Mouse (Mus musculus): ENCODE results near the gene Nfix. TPM values are rescaled to one million over a fixed set of nuclear protein-coding genes. Genes with fewer than 3 reads are reported as not detected.
"Not testable (repeated sequence)": the region's sequence is repeated elsewhere in the genome, so short reads cannot be mapped to it uniquely, and the experiment has no call there.

Gene Nfix
- total RNA-seq, 1 experiment from 2014 or later = 26.3 TPM

DNA sequence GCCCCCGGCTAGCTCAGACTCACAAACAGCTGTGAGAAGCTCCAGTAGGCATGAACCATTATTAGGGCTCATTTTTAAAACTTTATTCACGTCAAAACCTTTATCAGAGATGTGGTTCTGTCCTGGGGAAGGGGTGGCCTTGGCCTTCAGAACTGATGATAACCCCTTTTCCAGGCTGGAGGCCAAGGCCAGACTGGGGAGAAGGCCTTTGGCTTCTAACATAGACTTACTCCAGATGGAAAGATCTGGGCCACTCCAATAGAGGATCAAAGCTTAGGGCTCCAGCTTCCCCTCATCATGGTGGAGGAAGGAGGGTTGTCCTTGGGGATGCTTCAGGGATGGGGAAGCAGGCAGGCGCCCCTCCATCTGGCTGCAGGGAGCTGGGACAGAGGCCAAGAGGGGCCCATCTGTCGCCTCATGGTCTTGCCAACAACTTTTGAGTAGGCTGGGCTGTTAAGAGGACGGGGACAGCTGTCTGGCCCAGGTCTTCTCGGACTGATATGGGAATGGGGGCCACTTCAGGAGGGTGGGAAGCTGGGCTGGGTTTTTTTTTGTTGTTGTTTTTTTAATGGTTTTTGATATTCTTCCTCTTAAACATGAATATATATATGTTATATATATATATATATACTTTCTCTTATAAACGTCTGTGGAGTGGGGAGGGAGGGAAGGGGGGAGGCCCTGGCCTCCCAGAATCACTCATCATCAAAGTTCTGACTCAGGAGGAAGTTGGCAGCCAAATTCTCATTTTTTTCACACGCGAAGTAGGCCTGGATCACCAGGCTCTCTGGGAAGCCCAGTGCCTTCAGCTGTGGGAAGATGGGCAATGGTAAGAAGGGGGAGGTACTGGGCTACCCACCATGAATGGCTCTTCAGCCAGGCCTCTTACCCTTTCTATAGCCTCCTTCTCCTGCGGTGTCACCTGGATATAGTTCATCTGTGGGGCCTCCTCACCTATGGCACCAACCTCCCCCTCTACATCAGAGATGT, 35.0 kb upstream of the Nfix start:
- ATAC-seq (replicated peaks in 1 of 2; ENCODE audit: insufficient read depth in 1 of 2, low FRiP score in 2 of 2, low TSS enrichment in 1 of 2, low read depth in 1 of 2, poor library complexity in 2 of 2, severe bottlenecking in 2 of 2) = no peak

DNA sequence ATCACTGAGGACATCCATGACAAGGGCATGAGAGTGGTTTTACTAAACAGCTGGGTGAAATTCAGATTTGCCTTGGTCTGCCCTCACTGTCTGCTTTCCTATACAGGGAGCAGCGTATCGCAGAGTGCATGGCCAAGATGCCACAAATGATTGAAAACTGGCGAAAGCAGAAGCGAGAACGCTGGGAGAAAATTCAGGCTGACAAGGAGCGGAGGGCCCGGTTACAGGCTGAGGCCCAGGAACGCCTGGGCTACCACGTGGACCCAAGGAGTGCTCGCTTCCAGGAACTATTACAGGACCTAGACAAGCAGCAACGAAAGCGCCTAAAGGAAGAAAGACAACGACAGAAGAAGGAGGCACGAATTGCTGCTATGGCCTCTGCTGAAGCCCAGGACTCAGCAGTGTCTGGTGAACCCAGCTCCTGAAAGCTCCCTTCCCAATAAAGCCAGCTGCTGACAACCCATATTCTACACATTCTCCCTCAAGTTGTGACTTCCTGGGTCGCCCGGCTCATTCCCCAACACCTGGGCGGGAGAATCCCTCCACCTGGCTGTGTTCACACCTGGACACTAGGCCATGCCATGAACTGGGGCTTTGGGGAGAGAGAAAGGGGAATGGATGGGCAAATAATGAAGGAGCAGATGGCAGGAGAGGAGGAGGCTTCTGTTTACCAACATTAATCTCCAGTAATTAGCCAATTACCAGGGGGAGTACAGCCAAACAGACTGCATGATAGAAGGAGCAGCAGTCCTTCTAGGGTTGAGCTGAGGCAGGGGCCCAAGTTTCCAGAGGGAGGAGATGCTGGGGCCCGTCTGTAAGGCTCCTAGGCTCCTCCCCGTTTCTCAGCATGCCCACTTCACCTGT, 34.1 kb upstream of the Nfix start:
- ATAC-seq (replicated peaks in 1 of 2; ENCODE audit: insufficient read depth in 1 of 2, low FRiP score in 2 of 2, low TSS enrichment in 1 of 2, low read depth in 1 of 2, poor library complexity in 2 of 2, severe bottlenecking in 2 of 2) = no peak

DNA sequence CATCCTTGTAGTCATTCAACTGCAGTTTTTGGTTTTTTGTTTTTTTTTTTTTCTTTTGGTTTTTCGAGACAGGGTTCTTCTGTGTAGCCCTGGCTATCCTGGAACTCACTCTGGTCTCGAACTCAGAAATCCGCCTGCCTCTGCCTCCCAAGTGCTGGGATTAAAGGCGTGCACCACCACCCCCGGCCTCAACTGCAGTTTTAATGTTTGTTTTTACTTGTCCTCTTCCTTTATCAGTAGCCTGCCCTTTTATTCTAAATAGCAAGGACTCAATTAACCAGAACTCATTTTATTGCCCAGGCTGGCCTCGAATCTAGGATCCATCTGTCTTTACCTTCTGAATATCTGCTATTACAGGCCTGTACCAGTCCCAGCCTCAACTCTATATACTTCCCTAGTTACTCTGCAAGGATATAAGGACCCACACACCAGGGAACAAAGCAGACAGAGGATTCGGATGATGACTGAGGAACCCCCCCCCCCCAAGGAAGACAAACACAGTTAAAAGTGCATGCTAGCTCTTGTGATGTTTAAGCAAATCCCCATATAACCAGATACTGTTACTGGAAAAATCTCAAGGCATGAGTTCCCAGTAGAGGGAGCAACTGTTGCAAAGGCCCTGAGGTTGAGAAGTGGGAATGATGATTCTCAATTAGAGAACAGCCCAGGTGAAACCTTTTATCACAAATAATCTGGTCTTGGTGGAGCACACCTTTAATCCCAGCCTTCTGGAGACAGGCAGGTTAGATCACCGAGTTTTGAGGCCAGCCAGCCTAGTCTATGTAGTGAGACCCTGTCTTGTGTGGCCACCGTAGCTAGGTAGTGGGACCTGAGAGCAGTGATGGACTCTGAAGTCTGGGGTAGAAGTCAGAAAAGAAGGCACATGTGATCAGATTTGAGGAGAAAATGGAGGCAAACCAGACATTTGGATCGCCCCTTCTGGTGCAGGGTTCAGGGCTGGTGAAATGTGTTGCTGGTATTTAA, 32.9 kb upstream of the Nfix start:
- no peak for ATAC-seq (replicated peaks in 1 of 2; ENCODE audit: insufficient read depth in 1 of 2, low FRiP score in 2 of 2, low TSS enrichment in 1 of 2, low read depth in 1 of 2, poor library complexity in 2 of 2, severe bottlenecking in 2 of 2)

DNA sequence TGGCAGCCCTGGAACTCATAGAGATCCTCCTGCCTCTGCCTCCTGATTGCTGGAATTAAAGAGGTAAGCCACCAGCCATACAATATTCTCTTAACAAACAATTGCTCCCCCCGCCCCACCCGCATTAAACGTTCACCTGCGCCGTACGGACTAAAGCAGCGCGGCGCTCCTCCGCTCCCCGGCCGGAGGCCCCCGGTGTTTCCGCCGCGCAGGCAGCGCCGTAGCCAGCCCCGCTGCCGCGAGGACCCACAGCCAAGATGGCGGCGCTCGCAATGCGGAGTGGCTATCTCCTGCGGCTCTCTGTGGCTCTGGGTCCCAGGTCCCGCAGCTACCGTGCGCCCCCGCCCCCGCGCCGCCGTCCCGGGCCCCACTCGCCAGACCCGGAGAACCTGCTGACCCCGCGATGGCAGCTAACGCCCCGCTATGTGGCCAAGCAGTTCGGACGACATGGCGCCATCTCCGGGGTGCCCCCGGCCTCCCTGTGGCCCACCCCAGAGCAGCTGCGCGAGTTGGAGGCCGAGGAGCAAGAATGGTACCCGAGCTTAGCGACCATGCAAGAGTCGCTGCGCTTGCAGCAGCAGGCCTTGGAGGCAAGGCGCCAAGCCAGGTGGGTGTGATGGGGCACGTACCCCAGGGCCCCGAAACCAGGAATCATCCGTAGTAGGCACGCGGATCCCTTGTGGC, 32.0 kb upstream of the Nfix start:
- peak; percentile 70 to 73 for ATAC-seq (replicated peaks in 1 of 2; ENCODE audit: insufficient read depth in 1 of 2, low FRiP score in 2 of 2, low TSS enrichment in 1 of 2, low read depth in 1 of 2, poor library complexity in 2 of 2, severe bottlenecking in 2 of 2)

DNA sequence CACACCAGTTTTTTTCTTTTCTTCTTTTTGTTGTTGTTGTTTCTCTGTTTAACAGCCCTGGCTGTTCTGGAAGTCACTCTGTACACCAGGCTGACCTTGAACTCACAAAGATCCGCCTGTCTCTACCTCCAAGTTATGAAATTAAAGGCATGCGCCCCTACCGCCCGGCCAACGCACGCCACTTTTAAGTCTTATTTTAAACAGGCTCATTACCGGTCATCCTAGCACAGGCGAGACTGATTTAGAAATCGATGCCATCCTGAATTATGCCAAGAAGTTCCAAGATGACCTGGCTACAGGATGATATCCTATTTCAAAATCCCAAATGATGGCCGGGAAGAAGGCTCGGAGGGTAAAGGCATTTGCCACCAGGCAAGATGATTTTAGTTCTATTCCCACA, 31.3 kb upstream of the Nfix start, which contains the start of gene Gadd45gip1:
TSS of gene Gadd45gip1 (plus strand) at position 33 of the 400 bp plus-strand sequence.
- ATAC-seq (replicated peaks in 1 of 2; ENCODE audit: insufficient read depth in 1 of 2, low FRiP score in 2 of 2, low TSS enrichment in 1 of 2, low read depth in 1 of 2, poor library complexity in 2 of 2, severe bottlenecking in 2 of 2) = peak; percentile 56 to 79; a peak in 3 of 4 replicates

DNA sequence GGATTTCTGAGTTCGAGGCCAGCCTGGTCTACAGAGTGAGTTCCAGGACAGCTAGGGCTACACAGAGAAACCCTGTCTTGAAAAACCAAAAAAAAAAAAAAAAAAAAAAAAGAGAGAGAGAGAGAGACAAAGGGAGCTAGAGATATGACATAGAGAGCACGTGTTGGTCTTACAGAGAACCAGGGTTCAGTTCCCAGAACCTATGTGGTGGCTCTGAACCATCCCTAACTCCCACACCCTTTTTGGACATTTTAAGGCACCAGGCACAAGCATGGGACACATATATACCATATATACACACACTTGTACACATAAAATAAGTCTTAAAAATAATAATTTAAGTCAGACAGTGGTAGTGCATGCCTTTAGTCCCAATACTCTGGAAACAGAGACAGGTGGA, 26.4 kb upstream of the Nfix start:
- not testable (repeated sequence) for ATAC-seq (replicated peaks in 1 of 2; ENCODE audit: insufficient read depth in 1 of 2, low FRiP score in 2 of 2, low TSS enrichment in 1 of 2, low read depth in 1 of 2, poor library complexity in 2 of 2, severe bottlenecking in 2 of 2)

DNA sequence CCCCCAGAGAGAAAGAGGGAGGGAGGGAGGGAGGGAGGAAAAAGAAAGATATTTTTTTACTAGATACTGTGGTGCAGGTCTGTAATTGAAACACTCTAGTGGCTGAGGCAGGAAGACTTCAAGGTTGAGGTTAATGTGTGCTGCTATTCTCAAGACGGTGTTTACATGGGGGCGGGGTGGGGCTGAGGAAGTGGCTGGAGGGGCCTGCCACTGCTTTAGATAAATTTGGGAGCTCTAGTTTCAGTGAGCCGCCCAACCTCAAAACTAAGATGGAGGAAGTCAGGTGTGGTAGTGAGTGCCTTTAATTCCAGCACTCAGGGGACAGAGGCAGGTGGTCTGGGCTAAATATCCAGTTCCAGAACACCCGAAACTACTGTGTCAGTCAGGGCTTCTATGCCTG, 25.5 kb upstream of the Nfix start:
- ATAC-seq (replicated peaks in 1 of 2; ENCODE audit: insufficient read depth in 1 of 2, low FRiP score in 2 of 2, low TSS enrichment in 1 of 2, low read depth in 1 of 2, poor library complexity in 2 of 2, severe bottlenecking in 2 of 2) = peak; percentile 42 to 60; a peak in 3 of 4 replicates

DNA sequence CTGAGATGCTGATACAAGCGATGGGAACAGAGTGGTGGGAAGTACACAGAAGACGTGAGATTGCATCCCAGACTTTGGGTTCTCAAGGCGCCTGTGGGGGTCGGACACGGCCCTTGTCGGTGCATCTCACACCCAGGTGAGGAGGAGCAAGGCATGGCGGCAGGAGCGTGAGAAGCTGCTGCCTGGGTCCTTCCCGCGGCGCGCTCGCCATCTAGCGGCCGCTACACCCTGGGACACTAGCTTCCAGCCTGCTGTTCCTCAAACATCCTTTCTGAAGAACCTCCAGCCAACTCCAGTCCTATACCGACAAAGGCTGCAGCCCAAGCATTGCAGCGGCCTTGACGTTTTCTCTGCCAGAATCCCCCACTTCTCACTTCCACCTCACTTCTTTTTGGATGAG, 23.5 kb upstream of the Nfix start:
- peak; percentile 71 to 83 for ATAC-seq (replicated peaks in 1 of 2; ENCODE audit: insufficient read depth in 1 of 2, low FRiP score in 2 of 2, low TSS enrichment in 1 of 2, low read depth in 1 of 2, poor library complexity in 2 of 2, severe bottlenecking in 2 of 2)

DNA sequence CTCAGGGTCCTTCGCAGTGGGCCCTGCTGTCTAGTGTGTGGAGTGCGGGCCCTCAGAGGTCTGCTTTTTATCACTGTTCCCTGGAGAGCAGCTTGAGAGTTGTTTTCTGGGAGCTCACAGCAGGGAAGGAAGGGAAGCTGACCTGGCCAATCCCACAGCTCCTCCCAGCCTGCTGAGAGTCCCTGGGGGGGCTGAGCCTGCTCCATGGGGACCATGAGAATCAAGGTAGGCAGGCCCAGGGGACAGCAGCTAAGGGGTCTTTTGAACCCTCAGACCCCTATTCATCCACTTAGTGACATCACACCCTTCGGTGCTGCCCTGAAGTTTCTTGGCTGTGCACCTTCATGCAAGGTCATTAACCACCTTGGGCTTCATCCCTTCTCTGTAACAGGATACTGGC, 22.6 kb upstream of the Nfix start, which contains the start of gene Dand5:
TSS of gene Dand5 (minus strand) at position 101 of the 400 bp plus-strand sequence.
- no peak for ATAC-seq (replicated peaks in 1 of 2; ENCODE audit: insufficient read depth in 1 of 2, low FRiP score in 2 of 2, low TSS enrichment in 1 of 2, low read depth in 1 of 2, poor library complexity in 2 of 2, severe bottlenecking in 2 of 2)

DNA sequence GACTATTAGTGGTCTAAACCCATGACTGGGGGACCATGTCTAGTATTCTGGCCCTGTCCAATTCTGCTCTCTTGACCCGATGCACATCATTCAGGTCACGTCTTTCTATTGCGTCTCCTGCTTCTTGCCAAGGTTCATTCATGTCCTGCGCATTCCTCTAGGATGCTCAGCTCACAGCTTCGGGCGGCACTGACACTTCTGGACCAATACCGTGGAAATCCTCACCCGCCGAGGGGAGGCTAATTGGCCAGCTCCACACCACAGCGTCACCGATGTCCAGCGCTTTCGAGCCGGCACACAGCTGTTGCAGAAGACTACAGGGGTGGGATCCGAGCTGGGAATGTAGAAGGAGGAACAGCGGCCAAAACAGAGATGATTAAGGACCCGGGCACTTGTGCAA, 16.0 kb upstream of the Nfix start:
- ATAC-seq (replicated peaks in 1 of 2; ENCODE audit: insufficient read depth in 1 of 2, low FRiP score in 2 of 2, low TSS enrichment in 1 of 2, low read depth in 1 of 2, poor library complexity in 2 of 2, severe bottlenecking in 2 of 2) = no peak

DNA sequence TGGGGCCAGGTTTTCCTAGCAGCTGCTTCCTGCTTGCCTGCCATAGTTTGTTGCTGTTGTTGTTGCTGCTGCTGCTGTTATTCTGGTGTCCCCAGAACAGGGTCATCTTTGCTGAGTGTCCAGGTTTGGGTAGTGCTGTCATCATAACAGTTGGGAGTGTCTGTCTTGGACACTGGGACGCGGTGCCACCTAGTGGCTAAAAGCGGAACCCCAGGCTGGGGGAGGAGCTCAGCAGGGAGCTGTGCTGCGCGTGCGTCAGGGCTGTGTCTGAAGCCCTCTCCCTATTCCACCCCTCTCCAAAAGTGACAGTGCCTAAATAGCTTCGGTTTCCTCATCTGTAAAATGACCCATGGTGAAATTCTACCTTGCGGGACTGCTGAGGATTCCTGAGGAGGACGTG, 15.4 kb upstream of the Nfix start:
- ATAC-seq (replicated peaks in 1 of 2; ENCODE audit: insufficient read depth in 1 of 2, low FRiP score in 2 of 2, low TSS enrichment in 1 of 2, low read depth in 1 of 2, poor library complexity in 2 of 2, severe bottlenecking in 2 of 2) = peak; percentile 87 to 89

DNA sequence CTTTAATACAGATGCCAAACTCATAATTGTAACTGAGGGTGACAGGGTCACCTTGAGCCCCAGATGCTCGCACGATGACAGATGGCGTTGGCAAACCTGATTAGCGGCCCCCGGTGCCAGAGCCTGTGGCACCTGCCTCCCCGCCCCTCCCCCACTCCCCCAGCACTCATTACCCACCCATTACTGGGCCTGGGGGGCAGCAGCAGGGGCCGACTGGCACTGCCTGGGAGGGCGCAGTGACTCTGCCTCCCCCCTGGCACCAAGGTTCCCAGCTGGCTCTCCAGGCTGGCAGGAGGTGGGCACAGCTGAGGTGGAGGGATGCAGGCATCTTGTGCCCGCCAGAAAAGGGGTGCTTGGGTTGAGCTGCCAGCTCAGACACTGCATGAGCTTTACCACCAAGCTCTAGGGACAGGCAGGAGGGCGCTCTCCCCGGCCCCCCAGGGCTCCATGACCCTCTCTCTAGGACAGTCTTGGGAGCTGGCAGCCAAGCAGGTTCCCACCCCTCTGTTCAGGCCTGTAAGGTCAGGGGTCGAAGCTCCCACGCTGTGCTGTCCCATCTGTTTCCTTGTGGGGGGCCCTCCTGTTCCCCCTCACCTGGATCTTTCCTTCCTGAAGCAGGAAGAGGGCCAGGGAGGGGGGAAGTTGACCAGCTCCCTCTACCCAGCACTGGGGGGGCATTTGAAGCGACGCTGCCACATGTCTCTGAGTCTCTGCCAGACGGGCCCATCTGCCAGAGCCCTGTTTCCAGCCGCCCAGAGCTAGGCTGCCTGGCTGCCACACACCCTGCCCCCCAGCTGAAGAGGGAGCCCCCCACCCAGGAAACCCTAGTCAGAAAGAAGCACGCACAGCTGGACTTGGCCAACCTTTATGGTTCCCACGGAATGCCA, 14.7 kb upstream of the Nfix start:
- no peak for ATAC-seq (replicated peaks in 1 of 2; ENCODE audit: insufficient read depth in 1 of 2, low FRiP score in 2 of 2, low TSS enrichment in 1 of 2, low read depth in 1 of 2, poor library complexity in 2 of 2, severe bottlenecking in 2 of 2)

DNA sequence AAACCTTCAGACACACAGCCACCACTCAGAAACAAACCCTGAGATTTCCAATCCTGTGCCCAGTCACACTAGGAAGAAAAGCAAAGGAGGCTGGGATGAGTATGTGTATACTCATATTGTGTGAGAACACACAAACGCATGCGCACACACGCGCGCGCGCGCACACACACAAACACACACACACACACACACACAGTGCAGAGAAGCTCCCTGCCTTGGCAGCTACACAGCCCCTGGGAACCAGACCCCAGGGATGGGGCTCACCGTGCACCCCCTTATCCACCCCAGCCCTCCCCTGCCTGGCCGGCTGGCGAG, 14.1 kb upstream of the Nfix start:
- no peak for ATAC-seq (replicated peaks in 1 of 2; ENCODE audit: insufficient read depth in 1 of 2, low FRiP score in 2 of 2, low TSS enrichment in 1 of 2, low read depth in 1 of 2, poor library complexity in 2 of 2, severe bottlenecking in 2 of 2)

DNA sequence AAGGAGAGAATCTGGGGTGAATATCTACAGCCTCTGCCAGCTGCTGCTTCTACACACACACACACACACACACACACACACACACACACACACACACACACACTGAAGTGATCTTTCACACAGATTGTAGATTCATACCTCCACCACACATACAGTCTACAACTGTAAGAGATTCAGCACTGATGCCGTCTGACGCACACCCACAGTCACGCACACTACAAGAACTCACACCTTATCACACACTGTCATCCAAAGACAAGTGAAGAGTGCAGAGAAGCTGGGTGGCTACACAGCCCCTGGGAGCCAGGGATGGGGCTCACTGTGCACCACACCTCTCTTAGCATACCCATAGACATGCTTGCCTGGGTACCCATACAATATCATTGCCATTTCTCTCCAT, 13.7 kb upstream of the Nfix start:
- ATAC-seq (replicated peaks in 1 of 2; ENCODE audit: insufficient read depth in 1 of 2, low FRiP score in 2 of 2, low TSS enrichment in 1 of 2, low read depth in 1 of 2, poor library complexity in 2 of 2, severe bottlenecking in 2 of 2) = no peak

DNA sequence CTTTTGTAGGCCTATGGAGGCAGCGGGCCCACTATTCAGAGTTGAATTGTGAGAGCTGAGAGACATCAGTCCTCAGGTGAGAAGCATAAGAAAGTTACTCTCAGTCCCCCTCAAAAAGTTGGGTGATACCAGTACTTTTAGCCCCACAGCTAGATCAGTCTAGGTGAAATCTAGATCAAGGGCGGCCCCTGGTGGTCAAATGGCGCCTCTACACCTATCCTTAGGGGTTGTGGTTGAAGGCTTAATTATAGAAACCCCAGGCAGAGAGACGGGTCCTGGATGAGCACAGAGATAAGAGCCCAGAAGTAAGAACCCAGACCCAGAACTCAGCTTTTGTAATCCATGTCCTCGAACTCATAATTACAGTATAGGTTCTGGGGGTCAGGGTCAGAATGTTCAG, 12.9 kb upstream of the Nfix start:
- ATAC-seq (replicated peaks in 1 of 2; ENCODE audit: insufficient read depth in 1 of 2, low FRiP score in 2 of 2, low TSS enrichment in 1 of 2, low read depth in 1 of 2, poor library complexity in 2 of 2, severe bottlenecking in 2 of 2) = peak; percentile 62 to 68; a peak in 3 of 4 replicates

DNA sequence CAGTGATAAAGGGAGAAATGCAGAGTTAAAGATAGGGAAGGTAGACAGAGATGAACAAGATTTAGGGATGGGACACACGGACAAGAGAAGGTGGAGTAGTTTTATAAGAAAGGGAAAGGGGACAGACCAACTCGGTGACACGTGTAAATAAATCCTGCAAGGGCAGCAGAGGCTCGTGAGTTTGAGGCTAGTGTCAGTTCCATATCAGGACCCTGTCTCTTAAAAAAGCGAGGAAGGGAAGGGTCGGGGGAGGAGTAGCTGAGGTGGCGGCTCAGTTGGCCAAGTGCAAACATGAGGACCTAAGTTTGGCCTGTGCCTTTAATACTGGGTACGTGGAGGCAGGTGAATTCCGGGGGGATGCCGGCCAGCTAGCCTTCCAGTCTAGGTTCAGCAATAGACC, 11.2 kb upstream of the Nfix start:
- no peak for ATAC-seq (replicated peaks in 1 of 2; ENCODE audit: insufficient read depth in 1 of 2, low FRiP score in 2 of 2, low TSS enrichment in 1 of 2, low read depth in 1 of 2, poor library complexity in 2 of 2, severe bottlenecking in 2 of 2)

Data from hematopoietic stem cell, adult 5-6 weeks (primary cell).